Mouse (Mus musculus) retina, adult 2 months (tissue): Measurements from ENCODE around the gene Exosc5.

Experiments
- DNase-seq: peaks from one replicate; pipeline ENCODE4 v3.0.0-alpha.2; 2012; ENCODE audit warnings: low read depth, low spot score

Exosc5 gene

GRCm38 (mm10) chr7:25658657-25659472, at the start of gene Exosc5, which contains the start of gene Bckdha:
Gene Exosc5 (plus strand): TSS chr7:25659164.
Gene Bckdha (minus strand): TSS chr7:25658981.
- DNase-seq: peak; percentile 100

GRCm38 (mm10) chr7:25610056-25610455, 48.9 kb upstream of the Exosc5 start:
- no peak for DNase-seq

DNA sequence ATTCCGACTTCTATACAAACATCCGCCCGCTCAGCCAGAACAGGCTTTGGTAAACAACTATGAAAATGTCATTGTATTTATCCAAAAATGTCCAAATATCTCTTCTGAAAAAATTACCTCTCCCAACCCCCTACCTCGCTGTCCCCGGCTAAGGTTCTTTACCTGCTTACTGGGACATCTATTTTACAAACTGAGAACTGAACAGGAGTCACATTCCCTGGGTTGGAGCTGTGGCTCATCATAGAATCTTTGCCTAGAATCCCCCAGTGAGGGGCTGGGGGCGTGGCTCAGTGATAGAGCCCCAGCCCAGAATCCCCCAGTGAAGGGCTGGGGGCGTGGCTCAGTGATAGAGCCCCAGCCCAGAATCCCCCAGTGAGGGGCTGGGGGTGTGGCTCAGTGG, 47.5 kb upstream of the Exosc5 start:
- no peak for DNase-seq

GRCm38 (mm10) chr7:25614086-25614485, 44.9 kb upstream of the Exosc5 start:
- no peak for DNase-seq

DNA sequence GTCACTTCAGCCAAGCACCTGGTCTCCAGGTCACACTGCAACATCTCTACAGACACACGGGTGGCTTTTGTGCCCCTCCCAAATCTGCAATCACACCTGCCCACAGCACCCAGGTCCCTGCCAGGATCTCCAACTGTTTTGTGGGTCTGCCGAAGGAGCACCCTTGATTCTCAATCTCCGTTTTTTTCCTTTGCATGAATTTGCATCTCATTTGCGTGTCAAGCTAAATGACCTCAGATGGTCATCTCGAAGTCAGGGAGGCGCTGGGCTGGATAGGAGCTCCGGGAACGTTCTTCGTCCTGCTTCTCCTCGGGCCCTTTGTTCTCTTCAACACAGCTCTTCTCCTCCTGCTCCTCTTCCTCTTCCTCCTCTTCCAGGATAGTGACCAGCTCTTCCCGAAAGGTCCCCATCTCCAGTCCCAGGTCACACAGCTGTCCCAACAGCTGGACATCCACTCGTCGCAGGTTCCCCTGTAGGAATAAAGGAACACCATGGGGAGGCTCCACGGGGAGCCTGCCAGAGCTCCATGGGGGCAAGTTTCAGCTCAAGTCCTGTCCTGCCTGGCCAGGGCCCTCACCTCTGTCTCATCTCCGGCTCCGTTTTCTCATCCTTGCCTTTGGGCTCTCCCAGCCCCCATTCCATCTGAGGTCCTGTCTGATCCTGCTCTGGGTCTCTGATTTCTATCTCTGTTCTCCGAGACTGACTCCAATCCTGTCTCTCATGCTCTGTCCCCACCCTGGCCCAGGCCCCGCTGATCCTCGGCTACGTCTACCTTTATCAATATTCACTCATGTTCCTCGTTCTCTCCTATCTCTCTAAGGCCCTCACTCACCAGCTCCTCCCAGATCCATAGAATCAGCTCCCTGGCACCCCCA, 43.9 kb upstream of the Exosc5 start:
- no peak for DNase-seq

- DNase-seq: no peak
Observed at GRCm38 (mm10) chr7:25615706-25616011, 43.3 kb upstream of the Exosc5 start, which contains the start of gene Erich4. Gene Erich4 (minus strand): TSS chr7:25615892.

DNA sequence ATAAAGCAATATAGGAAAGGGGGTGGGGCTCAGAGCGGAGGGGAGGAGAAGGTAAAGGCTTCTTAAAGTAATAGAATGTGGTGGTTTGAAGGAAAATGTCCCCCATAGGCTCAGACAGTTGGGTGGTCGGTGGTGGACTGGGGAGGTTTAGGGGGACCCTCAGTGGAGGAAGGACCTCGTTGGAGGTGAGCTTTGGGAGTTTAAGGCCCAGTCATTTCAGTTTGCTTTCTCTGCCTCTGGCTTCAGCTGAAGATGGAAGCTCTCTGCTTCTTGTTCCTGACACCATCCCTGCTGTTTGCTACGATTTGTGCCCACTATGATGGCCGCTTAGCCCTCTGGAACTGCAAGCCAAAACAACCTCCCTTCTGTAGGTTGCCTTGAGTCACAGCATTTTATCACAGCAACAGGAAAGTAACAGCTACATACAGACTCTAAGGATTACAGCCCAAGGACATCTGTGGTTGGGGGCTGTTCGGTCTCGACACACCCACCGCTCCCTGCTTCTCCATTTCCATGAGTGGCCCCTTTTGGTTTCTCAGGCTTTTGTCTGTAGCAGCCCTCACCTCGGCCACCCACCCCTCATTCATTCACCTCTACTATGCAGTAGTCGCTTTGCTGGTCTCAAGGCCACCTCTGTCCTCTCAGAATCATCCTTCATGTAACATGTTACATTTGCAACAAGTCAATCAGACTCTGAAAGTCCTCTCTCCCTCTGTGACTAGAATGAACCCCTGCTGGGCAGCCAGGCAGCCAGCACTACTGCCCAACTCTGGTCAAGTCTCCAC, 41.4 kb upstream of the Exosc5 start:
- no peak for DNase-seq

GRCm38 (mm10) chr7:25618865-25619721, 39.9 kb upstream of the Exosc5 start, which contains the start of gene Dmac2:
Gene Dmac2 (plus strand): TSS chr7:25619414.
- peak; percentile 86 for DNase-seq

DNA sequence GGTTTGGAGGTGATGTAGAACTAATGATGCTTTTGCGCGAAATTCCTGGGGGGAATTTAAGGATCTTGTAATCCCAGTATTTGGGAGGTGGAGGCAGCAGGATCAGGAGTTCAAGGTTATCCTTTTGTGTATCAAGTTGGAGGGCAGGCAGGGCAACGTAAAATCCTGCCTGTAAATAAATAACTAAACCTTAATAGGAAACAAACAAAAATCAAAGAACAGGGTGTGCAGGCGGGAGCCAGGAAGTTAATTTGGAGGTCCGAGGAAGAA, 39.3 kb upstream of the Exosc5 start:
- DNase-seq: no peak

- DNase-seq: no peak
Observed at GRCm38 (mm10) chr7:25620101-25620500, 38.9 kb upstream of the Exosc5 start.

DNA sequence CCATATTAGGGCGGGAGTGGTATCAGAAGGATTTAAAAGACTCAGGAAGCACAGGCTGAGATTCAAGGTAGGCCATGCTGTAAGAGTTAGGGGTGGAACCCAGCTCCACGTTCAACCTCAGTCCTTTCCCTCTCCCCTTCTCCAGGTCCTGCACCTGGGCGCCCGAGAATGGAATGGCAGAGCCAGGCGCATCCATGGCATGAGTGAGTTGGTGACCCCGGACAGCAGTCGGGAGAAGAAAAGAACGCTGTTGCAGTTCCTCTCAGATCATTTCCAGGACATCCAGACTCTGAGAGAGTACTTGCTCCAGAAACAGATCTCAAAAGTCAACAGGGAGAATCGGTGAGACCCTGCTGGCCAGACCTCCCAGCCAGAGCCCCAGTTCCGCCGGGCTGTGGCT, 38.2 kb upstream of the Exosc5 start:
- no peak for DNase-seq

DNA sequence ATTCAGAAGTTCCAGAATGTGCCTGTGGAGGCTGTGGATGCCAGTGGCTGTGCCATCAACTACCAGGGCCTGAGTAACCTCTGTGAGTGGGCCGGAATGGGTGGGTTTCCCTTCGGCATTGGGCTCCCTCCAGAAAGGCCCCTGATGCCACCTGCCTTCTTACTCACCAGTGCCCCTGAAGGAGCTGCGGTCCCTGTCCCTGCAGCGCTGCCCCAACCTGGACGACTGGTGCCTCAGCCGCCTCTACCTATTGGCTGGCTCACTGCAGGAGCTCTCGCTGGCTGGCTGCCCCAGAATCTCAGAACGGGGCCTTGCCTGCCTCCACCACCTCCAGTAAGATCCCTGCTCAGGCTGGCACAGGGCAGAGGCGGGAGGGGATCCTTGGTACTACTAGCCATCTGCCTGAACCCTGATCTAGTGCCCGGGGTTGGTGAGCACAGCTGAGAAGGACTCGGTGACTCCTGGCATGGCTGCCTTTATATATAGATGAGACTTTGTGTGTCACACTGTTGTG, 35.0 kb upstream of the Exosc5 start:
- no peak for DNase-seq

DNA sequence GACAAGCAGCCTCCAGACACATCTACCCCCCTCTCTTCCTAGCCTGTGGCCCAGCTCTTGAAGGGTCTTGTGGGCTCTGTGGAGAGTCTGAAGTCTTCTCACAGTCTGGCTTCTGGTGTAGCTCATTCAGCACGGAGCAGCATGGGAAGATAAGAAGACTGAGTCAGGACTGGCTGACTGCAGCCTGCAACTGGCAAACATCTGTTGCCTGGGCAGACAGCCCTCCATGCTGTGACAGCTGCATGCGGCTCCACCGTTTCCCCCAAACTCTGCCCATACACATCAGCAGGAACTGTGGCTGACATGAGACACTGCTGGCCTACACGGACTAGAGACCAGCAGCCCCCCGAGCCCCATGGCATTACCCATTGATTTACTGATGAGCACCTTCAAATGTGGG, 34.1 kb upstream of the Exosc5 start:
- no peak for DNase-seq

GRCm38 (mm10) chr7:25625594-25626250, 33.2 kb upstream of the Exosc5 start:
- DNase-seq: no peak

DNA sequence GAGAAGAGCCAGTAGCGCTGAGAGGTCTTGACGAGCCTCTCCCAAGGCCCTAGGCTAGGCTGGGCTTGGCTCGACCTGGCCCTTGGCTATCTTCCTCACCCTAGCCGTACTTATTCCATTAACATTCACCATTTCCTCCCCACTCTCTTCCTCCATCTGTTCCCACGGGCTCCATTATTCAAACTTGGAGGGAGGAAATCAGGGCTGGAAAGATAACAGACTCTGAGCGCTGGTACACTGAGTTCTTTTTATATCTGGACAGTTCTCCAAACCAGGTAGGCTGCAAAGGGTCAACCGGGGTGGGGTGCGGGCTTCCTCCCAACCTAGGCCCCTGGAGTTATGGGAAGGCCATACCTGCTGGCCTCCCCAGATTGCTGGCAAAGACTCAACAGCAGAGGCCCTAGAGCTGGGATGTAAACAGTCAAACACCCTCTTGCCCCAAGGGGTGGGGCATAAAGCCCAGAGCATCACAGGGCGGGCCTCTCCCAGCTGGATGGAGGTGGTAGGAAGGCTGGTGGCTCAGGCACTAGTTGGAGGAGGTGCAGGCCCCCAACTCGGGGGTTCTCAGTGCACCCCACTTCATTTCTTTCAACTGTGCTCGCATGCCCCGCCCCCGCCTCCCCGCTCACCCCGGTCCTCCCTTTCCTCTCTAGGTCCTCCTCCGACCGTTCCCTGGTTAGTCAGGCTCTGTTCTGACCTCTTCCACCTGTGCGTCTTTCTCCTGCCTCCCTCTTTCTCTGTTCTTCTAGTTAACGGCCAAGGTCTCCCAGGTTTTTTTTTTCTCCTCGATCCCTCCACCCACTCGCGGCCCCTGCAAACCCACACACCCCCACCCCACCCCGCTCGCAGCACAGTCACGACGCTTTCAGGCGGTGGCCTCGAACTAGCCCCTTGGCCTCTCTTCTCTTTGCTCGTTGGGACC, 32.2 kb upstream of the Exosc5 start, which contains the start of gene B3gnt8:
Gene B3gnt8 (plus strand): TSS at position 146 of the 922 bp plus-strand sequence.
- no peak for DNase-seq

GRCm38 (mm10) chr7:25627431-25628322, 31.3 kb upstream of the Exosc5 start:
- no peak for DNase-seq

DNA sequence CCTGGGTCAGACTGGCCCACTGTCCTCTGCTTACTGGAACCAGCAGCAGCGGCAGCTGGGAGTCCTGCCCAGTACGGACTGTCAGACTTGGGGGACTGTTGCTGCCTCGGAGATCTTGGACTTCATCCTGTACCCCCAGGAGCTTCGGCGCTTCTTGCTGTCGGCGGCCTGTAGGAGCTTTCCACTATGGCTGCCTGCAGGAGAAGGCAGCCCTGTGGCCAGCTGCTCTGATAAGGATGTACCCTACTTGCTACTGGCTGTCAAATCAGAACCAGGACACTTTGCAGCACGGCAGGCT, 30.7 kb upstream of the Exosc5 start:
- no peak for DNase-seq

DNA sequence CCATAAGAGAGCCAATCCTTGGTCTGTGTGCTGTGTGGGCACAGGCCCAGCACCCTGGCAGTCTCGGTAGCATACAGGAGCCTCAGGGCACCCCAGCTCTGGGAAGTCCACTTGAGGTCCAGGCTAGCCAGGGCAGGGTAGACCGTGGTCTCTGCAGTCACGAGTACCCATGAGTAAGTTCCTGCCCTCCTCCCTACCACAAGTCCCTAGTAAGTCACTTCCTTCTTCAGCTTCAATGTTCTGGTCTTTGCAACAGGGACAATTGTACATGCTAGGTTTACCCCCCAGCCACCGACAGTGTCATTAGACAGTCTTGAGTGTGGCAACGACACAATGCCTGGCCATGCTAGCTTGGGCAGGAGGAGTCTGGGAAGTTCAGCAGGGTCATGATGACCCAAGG, 26.3 kb upstream of the Exosc5 start:
- no peak for DNase-seq
